Mouse (Mus musculus) megakaryocyte, embryonic 14.5 days (primary cell): Measurements from ENCODE around the gene Limd1.

Source experiments
- FLI1 ChIP-seq: IDR thresholded peaks from 2 replicates; pipeline ENCODE4 v1.6.1; 2012; ENCODE audit warnings: low read length, inconsistent platforms, mixed read lengths
- GATA1 ChIP-seq: IDR thresholded peaks from 3 replicates; pipeline ENCODE4 v1.6.1; 2012; ENCODE audit warnings: mixed read lengths, low read length, inconsistent platforms, borderline replicate concordance

DNA sequence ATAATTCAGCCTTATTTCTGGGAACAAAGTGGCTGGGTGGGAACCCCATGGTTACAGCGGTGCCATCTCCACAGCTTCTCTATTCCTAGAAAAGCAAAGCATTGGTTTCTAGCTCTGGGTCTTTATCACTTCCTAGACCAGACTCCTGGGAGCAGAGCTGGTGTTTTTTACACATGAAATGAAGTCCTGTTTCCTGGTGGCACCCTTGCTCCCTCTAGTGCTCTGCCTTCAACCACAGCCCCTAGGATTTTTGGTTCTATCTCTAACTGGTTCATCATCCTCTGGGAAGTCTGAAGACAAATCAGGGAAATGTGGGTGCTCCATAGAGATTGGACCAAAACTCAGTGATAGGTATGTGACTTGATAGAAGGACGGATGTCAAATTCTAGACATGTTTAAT lies 28.9 kb downstream of the Limd1 start:
- no peak for TF ChIP-seq GATA1
- no peak for TF ChIP-seq FLI1
